34 mouse cellular contexts compared by ENCODE assay signal in genomic region chr7:47409545-47409944, GRCm38 (mm10). TPM values are rescaled to one million over a fixed set of nuclear protein-coding genes. Genes with fewer than 3 reads are reported as not detected.
"Had no signal": no experiment of that assay in that cellular context is flagged by ENCODE, and none has a peak within 500 bp of the region (broad histone marks: within the 10 kb centered on the region; RNA-seq: fewer than 3 reads in every experiment).

No protein-coding gene starts in this region.

- DNase-seq: kidney, adult 18-20 months; kidney, postnatal 25 days; layer of hippocampus, adult 9-11 months; liver, embryonic 13.5 days; lung, adult 2 months; lung, postnatal 14 days; lung, postnatal 4 days; midbrain, embryonic 14.5 days; right cerebral cortex, adult 18-20 months; right cerebral cortex, postnatal 14 days; right cerebral cortex, postnatal 4 days; thymus, adult 2 months; thymus, postnatal 14 days; thymus, postnatal 4 days had no signal

- H3K4me1 ChIP-seq: liver, embryonic 13.5 days had no signal

- H3K36me3 ChIP-seq: liver, embryonic 13.5 days had no signal

- H3K27ac ChIP-seq: kidney, postnatal 0 days; layer of hippocampus, adult 2 months; liver, embryonic 13.5 days; stomach, postnatal 0 days had no signal

- H3K9ac ChIP-seq: liver, embryonic 13.5 days had no signal

- H3K4me3 ChIP-seq: layer of hippocampus, adult 2 months; liver, embryonic 13.5 days had no signal

- H3K9me3 ChIP-seq: liver, embryonic 13.5 days; megakaryocyte, embryonic 14.5 days had no signal

- H3K27me3 ChIP-seq: liver, embryonic 13.5 days; megakaryocyte, embryonic 14.5 days had no signal

- H3K4me2 ChIP-seq: liver, embryonic 13.5 days; midbrain, embryonic 11.5 days had no signal

RNA-seq across cellular contexts. Expression of gene Mrgpra2a, which starts 42.4 kb away (rescaled TPM):
- total RNA-seq: layer of hippocampus, adult 2 months; layer of hippocampus, postnatal 25 days; left cerebral cortex, adult 18-20 months; left cerebral cortex, postnatal 10 days; left cerebral cortex, postnatal 36 days; liver, adult 2 months; midbrain, postnatal 0 days had no signal
- polyA plus RNA-seq: kidney, embryonic 14.5 days; kidney, postnatal 0 days; large intestine, adult 2 months; limb, embryonic 11.5 days; limb, embryonic 14.5 days; liver, adult 2 months; lung, adult 2 months; lung, embryonic 16.5 days; midbrain, embryonic 11.5 days; midbrain, embryonic 14.5 days; midbrain, postnatal 0 days; neural tube, embryonic 11.5 days; neural tube, embryonic 14.5 days; stomach, embryonic 14.5 days; stomach, postnatal 0 days had no signal

RNA-seq across cellular contexts. Expression of gene Mrgpra1, which starts 55.5 kb away (rescaled TPM):
- total RNA-seq: layer of hippocampus, adult 2 months; layer of hippocampus, postnatal 25 days; left cerebral cortex, adult 18-20 months; left cerebral cortex, postnatal 10 days; left cerebral cortex, postnatal 36 days; liver, adult 2 months; midbrain, postnatal 0 days had no signal
- polyA plus RNA-seq: kidney, embryonic 14.5 days; kidney, postnatal 0 days; large intestine, adult 2 months; limb, embryonic 11.5 days; limb, embryonic 14.5 days; liver, adult 2 months; liver, embryonic 13.5 days; liver, embryonic 16.5 days; lung, adult 2 months; lung, embryonic 16.5 days; midbrain, embryonic 11.5 days; midbrain, embryonic 14.5 days; midbrain, postnatal 0 days; neural tube, embryonic 11.5 days; neural tube, embryonic 14.5 days; stomach, embryonic 14.5 days; stomach, postnatal 0 days had no signal
